Mouse (Mus musculus): ENCODE measurements around the gene Rapgef2.
"Not testable (repeated sequence)": the region's sequence is repeated elsewhere in the genome, so short reads cannot be mapped to it uniquely, and the experiment has no call there.

Gene Rapgef2

DNA sequence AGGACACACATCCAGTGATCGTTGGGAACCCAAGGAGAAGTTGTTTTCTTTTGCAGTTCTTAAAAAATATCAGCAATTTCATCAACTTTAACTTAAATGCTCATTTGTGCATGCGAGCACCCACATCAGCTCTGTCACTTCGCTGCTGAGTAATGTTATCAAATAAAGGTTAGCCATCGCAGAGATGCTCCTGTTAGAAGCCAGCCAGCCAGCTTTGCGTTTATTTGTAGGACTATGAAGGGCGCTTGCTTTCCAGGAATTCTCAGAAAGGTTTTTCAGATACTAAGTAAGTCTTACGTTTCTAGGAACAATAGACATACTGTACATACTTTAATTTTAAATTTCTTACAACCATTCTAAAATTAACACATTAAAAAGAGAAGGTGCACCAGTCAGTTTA, 185.5 kb downstream of the Rapgef2 start:
- no peak for DNase-seq (ENCODE audit: low read depth, low spot score)

DNA sequence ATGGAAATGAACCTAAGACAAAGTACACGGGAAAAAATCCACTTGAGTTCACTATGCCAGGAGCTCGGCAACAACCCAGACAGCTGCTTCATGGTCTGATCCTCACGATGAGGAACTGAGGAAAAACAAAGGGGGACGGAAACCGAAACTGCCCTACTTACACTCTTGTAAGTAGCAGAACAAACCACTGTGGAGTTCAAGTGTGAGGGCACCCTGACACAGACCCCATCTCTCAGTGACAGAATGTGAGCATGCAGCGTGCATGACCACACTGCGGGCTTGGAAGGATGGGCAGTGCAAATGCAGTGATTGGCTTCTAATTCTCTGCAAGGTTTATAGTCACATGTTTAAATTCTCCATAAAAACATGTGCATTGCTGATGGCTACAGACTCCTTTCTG, 197.2 kb downstream of the Rapgef2 start:
- DNase-seq (ENCODE audit: low read depth, low spot score) = peak; percentile 11

DNA sequence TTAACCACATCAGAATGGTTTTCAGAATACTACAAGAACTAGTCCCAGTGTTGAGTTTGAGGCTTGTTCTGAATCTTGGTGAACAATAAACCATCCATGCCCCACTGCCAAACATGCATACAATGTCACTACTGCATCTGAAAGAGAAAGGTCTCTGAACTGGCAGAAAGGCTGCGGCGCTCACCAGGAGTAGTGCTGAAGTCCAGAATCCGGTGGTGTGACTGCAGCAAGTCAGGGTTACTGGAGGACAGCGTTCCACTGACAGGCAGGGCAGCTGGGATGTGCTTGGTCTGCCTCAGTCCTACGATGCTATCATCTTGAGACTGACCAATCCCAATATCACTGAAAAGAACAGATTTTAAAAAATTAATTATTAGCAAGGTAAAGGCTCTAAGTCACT, 197.9 kb downstream of the Rapgef2 start:
- no peak for DNase-seq (ENCODE audit: low read depth, low spot score)

- no peak for DNase-seq (ENCODE audit: low read depth, low spot score)
These were observed 200.0 kb downstream of the Rapgef2 start for GRCm38 (mm10) chr3:79086282-79086681.

DNA sequence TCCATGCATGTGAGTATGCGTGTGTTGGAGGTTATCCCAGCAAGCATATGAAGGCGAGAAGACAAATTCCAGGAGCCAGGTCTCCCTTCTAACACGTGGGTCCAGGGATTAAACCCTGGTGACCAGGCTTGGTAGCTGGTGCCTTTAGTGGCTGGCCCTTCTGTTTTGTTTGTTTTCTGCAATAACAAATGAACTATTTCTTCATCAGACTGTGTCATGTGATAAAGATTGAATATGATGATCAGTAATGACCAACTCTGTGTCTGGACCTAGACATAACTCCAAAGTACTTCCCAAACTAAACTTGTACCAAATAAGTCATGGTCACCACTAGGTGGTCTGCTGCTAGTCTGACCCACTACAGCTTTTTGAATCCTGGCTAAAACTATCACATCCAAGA, 202.4 kb downstream of the Rapgef2 start:
- DNase-seq (ENCODE audit: low read depth, low spot score) = no peak

- DNase-seq (ENCODE audit: low read depth, low spot score) = no peak
These were observed 203.3 kb downstream of the Rapgef2 start for GRCm38 (mm10) chr3:79083030-79083429.

- DNase-seq (ENCODE audit: low read depth, low spot score) = no peak
These were observed 207.2 kb downstream of the Rapgef2 start for GRCm38 (mm10) chr3:79079076-79079475.

GRCm38 (mm10) chr3:79074970-79075369, 211.3 kb downstream of the Rapgef2 start:
- no peak for DNase-seq (ENCODE audit: low read depth, low spot score)

DNA sequence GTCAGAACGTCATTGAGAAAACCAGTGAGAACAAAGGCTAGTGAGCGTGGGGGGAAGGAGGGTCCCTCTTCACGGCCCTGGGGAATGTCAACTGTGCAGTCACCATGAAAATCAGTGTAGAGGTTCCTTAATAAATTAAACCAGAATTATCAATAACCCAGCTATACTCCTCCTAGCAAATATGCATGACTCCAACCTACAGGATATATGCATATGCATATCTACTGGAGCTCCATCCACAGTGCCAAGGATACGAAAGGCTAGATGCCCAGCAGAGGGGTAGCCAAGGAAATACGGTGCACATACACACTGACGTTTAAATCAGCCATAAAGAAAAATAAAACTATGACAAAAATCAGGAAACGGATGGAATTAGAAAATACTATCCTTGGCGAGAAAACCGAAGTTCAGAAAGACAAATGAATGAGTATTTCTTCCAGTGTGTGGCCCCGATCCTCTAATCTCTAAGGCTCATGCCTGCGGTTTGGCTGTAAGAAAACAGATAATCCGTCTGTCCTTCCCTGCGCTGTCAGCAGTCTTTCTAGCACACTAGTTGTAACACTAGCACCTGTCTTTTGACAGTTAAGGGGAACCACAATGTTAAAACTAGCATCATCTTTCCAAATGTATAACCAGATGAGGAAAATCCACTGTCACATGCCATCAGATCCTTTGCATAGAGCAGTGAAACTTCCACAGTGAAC, 212.6 kb downstream of the Rapgef2 start:
- no peak for DNase-seq (ENCODE audit: low read depth, low spot score)

DNA sequence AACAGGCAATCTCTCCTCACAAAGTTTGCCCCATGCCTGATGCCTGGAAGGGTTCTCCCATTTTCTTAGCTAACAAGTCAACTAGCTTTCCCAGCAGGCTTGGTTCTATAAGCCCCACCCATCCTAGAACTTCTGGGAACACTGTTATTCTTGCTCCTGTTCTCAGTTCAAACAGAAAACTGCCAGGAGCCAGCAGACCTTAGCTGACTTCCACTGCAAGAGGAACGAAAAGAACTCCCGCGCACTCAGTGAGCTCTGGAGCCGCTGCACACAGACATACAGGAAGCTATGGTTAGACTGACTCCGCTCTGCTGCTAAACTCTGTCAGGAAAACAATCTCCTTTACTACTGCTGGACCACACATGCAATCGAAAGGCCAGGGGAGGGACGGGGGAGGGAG, 214.8 kb downstream of the Rapgef2 start:
- peak; percentile 10 for DNase-seq (ENCODE audit: low read depth, low spot score)

GRCm38 (mm10) chr3:79069891-79070290, 216.4 kb downstream of the Rapgef2 start:
- DNase-seq (ENCODE audit: low read depth, low spot score) = no peak

DNA sequence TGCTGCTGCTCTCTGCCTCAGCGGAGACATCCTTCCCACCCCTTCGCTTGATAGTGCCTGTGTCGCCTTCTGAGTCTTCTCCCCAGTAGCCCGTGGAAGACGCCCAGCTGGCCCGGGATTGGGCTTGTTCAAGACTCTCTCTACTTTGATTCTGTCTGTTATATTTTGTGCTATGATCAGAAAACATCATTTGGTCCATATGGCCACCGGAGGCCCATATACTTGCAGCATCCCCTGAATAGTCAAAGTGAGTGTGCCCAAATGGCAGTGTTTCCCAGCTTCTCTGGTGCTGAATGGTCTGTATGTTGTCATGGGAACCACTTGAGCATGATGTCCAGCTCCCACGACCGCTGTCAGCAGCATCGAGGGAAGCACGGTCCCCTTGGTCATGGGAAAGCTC, 217.3 kb downstream of the Rapgef2 start:
- DNase-seq (ENCODE audit: low read depth, low spot score) = no peak

GRCm38 (mm10) chr3:79066455-79067055, 219.8 kb downstream of the Rapgef2 start:
- DNase-seq (ENCODE audit: low read depth, low spot score) = no peak

- DNase-seq (ENCODE audit: low read depth, low spot score) = no peak
These were observed 222.2 kb downstream of the Rapgef2 start for GRCm38 (mm10) chr3:79064096-79064495.

- DNase-seq (ENCODE audit: low read depth, low spot score) = no peak
These were observed 224.9 kb downstream of the Rapgef2 start for GRCm38 (mm10) chr3:79061426-79061825.

DNA sequence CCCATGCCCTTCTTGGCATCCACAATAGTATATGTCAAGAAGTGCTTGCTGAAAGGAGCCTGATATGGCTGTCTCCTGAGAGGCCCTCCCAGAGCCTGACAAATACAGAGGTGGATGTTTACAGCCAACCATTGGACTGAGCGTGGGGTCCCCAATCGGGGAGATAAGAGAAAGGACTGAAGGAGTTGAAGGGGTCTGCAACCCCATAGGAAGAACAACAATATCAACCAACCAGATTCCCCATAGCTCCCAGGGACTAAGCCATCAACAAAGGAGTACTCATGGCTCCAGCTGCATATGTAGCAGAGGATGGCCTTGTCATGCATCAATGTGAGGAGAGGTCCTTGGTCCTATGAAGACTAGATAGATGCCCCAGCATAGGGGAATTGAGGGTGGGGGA, 227.8 kb downstream of the Rapgef2 start:
- not testable (repeated sequence) for DNase-seq (ENCODE audit: low read depth, low spot score)

DNA sequence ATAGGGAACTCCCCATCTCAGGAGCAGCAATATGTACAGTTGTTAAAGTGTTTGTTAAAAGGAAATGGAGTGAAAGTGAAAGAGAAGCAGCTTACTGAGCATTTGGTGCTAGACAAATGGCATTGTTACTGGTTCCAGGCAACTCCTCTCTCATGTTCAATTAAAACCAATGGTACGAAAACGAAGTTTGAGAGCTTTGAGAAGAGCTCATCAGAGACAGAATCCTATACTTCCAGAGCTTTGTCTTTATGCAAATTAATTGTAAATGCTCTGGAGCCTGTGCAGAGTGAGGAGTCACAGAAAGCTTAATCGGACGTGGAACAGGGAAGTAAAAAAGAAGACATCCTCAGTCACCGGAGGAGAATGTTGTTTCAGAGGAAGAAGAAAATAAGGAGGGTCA, 241.1 kb downstream of the Rapgef2 start:
- no peak for DNase-seq (ENCODE audit: low read depth, low spot score)

DNA sequence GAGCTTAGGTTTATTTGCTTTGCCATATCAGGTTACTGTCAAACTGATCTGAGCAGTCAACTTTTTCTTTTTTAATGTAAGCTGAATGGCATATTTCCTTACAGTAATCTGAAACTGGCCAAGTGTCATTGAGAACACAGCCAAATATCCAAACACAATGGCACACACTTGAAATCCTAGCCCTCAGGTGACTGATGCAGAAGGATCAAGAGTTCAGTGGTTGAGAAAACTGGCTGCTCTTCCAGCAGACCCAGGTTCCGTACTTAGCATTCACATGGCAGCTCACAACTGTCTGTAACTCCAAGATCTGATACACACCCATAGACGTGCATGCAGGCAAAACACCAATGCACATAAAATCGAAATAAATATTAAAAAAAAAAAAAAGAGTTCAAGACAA, 243.3 kb downstream of the Rapgef2 start:
- no peak for DNase-seq (ENCODE audit: low read depth, low spot score)

- DNase-seq (ENCODE audit: low read depth, low spot score) = peak; percentile 4
These were observed 246.5 kb downstream of the Rapgef2 start for GRCm38 (mm10) chr3:79039666-79040450.

DNA sequence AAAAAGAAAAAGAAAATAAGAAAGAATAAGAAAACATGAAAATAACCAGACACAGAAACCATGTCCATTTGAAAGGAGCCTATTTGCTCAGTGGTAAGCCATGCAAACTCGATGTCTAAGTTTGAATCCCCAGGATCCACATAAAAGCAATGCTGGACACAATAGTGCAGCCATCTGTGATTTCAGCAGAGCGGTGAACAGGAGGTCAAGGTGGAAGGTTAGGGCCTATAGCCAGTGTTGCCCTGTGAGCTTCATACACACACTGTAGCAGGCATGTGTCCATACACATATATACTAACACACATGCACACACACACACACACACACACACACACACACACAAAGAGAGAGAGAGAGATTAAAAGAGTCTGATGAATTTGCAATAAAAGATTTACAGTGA, 247.3 kb downstream of the Rapgef2 start:
- no peak for DNase-seq (ENCODE audit: low read depth, low spot score)

- no peak for DNase-seq (ENCODE audit: low read depth, low spot score)
These were observed 251.9 kb downstream of the Rapgef2 start for GRCm38 (mm10) chr3:79034457-79034856.

- DNase-seq (ENCODE audit: low read depth, low spot score) = no peak
These were observed 255.5 kb downstream of the Rapgef2 start for GRCm38 (mm10) chr3:79030855-79031254.

All from skeletal muscle tissue, adult 2 months (tissue).